10 mouse cellular contexts compared by ENCODE assay signal in genomic region chr10:117669449-117670090, GRCm38 (mm10). TPM values are rescaled to one million over a fixed set of nuclear protein-coding genes. Genes with fewer than 3 reads are reported as not detected.
DNase-seq lines count a peak whose midpoint lies in the region; ATAC-seq and TF ChIP-seq lines count a peak whose summit lies in the region.
"Had no signal": no experiment of that assay in that cellular context is flagged by ENCODE, and none has a peak within 500 bp of the region (broad histone marks: within the 10 kb centered on the region; RNA-seq: fewer than 3 reads in every experiment).

No protein-coding gene starts in this region.

- no peak for TF ChIP-seq CTCF in forebrain, postnatal 0 days (IDR thresholded peaks at IDR 0.05; ENCODE audit: low read depth)

- peaks cover 12% of the 10 kb centered on the region for H3K4me1 ChIP-seq in kidney, embryonic 15.5 days
- H3K4me1 ChIP-seq in intestine, embryonic 16.5 days (ENCODE audit: control insufficient read depth, insufficient read depth, low read length): peaks cover 15% of the 10 kb centered on the region; the same call in 1 of the 2 replicates
- H3K4me1 ChIP-seq in forebrain, postnatal 0 days (ENCODE audit: insufficient read depth): no peaks in the 10 kb centered on the region

- no peak overlapping the region for H3K4me3 ChIP-seq in kidney, embryonic 15.5 days (replicated peaks)
- no peak overlapping the region for H3K4me3 ChIP-seq in intestine, embryonic 16.5 days (ENCODE audit: low read length)
- H3K4me3 ChIP-seq in forebrain, postnatal 0 days (ENCODE audit: low read depth, low read length): no peak overlapping the region

- ATAC-seq in kidney, embryonic 15.5 days (replicated peaks; ENCODE audit: low FRiP score): no peak
- peak; percentile 93 for ATAC-seq in intestine, embryonic 16.5 days
- no peak for ATAC-seq in forebrain, postnatal 0 days

- DNase-seq in kidney, adult 8-10 months: no peak
- peak; percentile 35 for DNase-seq in urinary bladder, postnatal 14 days (ENCODE audit: low spot score)
- no peak for DNase-seq in urinary bladder, postnatal 10 days (ENCODE audit: low spot score)
- no peak for DNase-seq in left cerebral cortex, postnatal 25 days (ENCODE audit: low spot score in 2 of 2)
- DNase-seq in forebrain, postnatal 0 days: no peak
- DNase-seq: heart, postnatal 14 days; left cerebral cortex, postnatal 4 days had no signal

- no peaks in the 10 kb centered on the region for H3K9me3 ChIP-seq in kidney, embryonic 15.5 days (replicated peaks)
- no peaks in the 10 kb centered on the region for H3K9me3 ChIP-seq in intestine, embryonic 16.5 days (ENCODE audit: control insufficient read depth, low read length)
- H3K9me3 ChIP-seq in forebrain, postnatal 0 days (ENCODE audit: low read length): no peaks in the 10 kb centered on the region

- H3K4me2 ChIP-seq in kidney, embryonic 15.5 days: no peak overlapping the region
- no peak overlapping the region for H3K4me2 ChIP-seq in intestine, embryonic 16.5 days (ENCODE audit: low read depth, low read length)
- H3K4me2 ChIP-seq in forebrain, postnatal 0 days (ENCODE audit: low read depth): no peak overlapping the region
- H3K4me2 ChIP-seq: midbrain, embryonic 11.5 days had no signal

- H3K27me3 ChIP-seq in kidney, embryonic 15.5 days: no peaks in the 10 kb centered on the region
- no peaks in the 10 kb centered on the region for H3K27me3 ChIP-seq in intestine, embryonic 16.5 days (replicated peaks; ENCODE audit: control insufficient read depth, insufficient read depth, low read length)
- no peaks in the 10 kb centered on the region for H3K27me3 ChIP-seq in forebrain, postnatal 0 days (ENCODE audit: insufficient read depth, low read length)

- no peak overlapping the region for H3K9ac ChIP-seq in kidney, embryonic 15.5 days
- H3K9ac ChIP-seq in intestine, embryonic 16.5 days (ENCODE audit: low read depth, low read length): peak overlapping the region; percentile 6; the same call in 1 of the 2 replicates
- no peak overlapping the region for H3K9ac ChIP-seq in forebrain, postnatal 0 days

- 0 out of 2 replicates have a peak, but pooled peaks cover 9% of the 10 kb centered on the region for H3K36me3 ChIP-seq in kidney, embryonic 15.5 days
- no peaks in the 10 kb centered on the region for H3K36me3 ChIP-seq in intestine, embryonic 16.5 days (ENCODE audit: control insufficient read depth, insufficient read depth, low read length)
- H3K36me3 ChIP-seq in forebrain, postnatal 0 days (ENCODE audit: insufficient read depth): no peaks in the 10 kb centered on the region

- WGBS in kidney, embryonic 15.5 days: 51% methylated on average over 10 of the region's 10 CpGs
- 33% methylated on average over 10 of the region's 10 CpGs for WGBS in intestine, embryonic 16.5 days
- WGBS in forebrain, postnatal 0 days: 62% methylated on average over 10 of the region's 10 CpGs

- intact Hi-C loops in left cerebral cortex, postnatal 25 days (cut with DNase I): no loop called here

- H3K27ac ChIP-seq in kidney, embryonic 15.5 days: peak overlapping the region; percentile 39; the same call in 1 of the 2 replicates
- H3K27ac ChIP-seq in intestine, embryonic 16.5 days (ENCODE audit: low read length): peak overlapping the region; percentile 73
- H3K27ac ChIP-seq in forebrain, postnatal 0 days (ENCODE audit: low read depth, low read length): no peak overlapping the region

RNA-seq across cellular contexts. Expression of gene Cpm, which starts 40.3 kb away (rescaled TPM):
- polyA plus RNA-seq in kidney, embryonic 15.5 days (2015; fragmentation: Nextera tagmentation; extraction: Ambion mirVana): 31.3 and 31.5 TPM in 2 replicates
- 47.7 and 51.8 TPM in 2 replicates for polyA plus RNA-seq in intestine, embryonic 16.5 days (2015; fragmentation: Nextera tagmentation; extraction: Ambion mirVana)
- total RNA-seq in left cerebral cortex, postnatal 25 days (2021): 1 to 10 TPM; 4.0 to 5.3 TPM
- 3.0 and 3.4 TPM in 2 replicates for total RNA-seq in forebrain, postnatal 0 days (2014; rRNA removed)
- 4.4 and 7.5 TPM in 2 replicates for polyA plus RNA-seq in forebrain, postnatal 0 days (2015; fragmentation: Nextera tagmentation; extraction: Ambion mirVana)

RNA-seq across cellular contexts. Expression of gene Mdm2, which starts 41.0 kb away (rescaled TPM):
- 47.4 and 49.7 TPM in 2 replicates for polyA plus RNA-seq in kidney, embryonic 15.5 days (2015; fragmentation: Nextera tagmentation; extraction: Ambion mirVana)
- 30.8 and 32.4 TPM in 2 replicates for polyA plus RNA-seq in intestine, embryonic 16.5 days (2015; fragmentation: Nextera tagmentation; extraction: Ambion mirVana)
- total RNA-seq in left cerebral cortex, postnatal 25 days (2021): 10 to 100 TPM; 53.4 to 57.5 TPM
- 51.3 and 77.3 TPM in 2 replicates for total RNA-seq in forebrain, postnatal 0 days (2014; rRNA removed)
- polyA plus RNA-seq in forebrain, postnatal 0 days (2015; fragmentation: Nextera tagmentation; extraction: Ambion mirVana): 16.6 and 30.2 TPM in 2 replicates
